Mouse (Mus musculus): Measurements from ENCODE around the gene Rela.
A peak's percentile ranks its signal among the peaks of the same experiment; 100 is the strongest.
"Not testable (repeated sequence)": the region's sequence is repeated elsewhere in the genome, so short reads cannot be mapped to it uniquely, and the experiment has no call there.

Gene Rela

DNA sequence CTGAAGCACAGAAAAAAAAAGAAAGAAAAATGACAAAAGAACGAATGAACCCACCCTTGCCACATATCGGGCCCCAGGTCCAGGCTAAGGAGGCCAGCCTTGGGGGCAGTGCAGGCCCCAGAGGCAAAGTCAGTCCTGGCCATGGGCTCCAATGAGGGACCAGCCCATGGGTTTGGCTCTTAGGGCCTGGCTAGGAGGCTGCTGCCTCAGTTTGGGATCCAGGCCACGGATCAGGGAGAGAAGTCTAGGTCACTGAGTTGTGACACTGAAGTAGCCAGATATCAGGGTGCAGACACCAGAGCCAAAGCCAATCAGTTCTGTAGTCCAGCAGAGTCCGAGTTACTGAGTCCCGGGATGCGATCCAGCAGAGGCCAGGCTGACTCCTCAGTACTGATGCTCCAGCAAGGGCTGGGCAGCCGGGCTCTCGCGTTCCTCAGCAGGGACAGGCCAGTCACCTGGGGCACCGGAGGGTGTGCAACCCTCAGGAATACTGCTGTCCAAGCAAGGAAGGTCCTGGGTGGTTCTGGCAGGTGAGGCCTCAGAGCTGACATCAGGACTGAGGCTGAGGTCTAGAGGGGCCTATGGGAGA lies 27.5 kb downstream of the Rela start:
- no peak for DNase-seq (ENCODE audit: low spot score in 2 of 2)

DNA sequence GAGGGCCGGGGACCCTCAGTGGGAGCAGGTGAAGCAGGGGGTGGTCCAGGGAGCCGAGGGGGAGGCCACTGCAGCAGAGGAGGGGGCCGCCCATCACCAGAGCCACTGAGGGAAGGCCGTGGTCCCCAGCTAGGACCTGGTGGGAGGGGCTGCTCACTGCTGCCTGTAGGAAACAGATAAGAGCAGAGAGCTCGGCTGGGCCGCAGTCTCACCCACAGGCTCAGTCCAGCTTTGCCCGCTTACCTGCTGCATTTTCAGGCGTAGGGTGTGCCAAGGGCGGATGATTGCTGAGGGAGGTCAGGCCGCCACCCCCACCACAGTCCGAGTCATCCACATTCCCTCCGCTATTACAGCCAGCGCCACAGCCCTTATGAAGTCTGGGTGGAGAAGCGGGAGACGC lies 28.2 kb downstream of the Rela start:
- DNase-seq (ENCODE audit: low spot score in 2 of 2) = no peak

DNA sequence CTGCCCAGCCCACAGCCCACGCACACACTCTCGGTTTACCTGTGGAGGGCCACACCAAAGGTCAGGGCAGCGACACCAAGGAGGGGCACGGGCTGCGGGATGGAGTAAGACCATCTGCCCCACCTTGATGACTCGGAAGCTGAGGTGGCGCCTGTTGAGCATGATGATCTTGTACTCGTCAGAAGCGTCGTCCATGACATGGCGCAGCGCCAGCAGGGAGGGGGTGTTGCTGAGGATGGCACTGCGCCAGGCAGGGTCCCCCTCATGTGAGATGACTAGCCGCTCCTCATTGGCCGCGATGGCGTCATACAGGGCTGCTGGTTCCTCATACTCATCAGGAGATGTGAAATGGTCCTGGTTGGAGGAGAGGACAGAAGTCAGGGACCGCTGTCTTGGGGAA lies 29.1 kb downstream of the Rela start:
- DNase-seq (ENCODE audit: low spot score in 2 of 2) = no peak

DNA sequence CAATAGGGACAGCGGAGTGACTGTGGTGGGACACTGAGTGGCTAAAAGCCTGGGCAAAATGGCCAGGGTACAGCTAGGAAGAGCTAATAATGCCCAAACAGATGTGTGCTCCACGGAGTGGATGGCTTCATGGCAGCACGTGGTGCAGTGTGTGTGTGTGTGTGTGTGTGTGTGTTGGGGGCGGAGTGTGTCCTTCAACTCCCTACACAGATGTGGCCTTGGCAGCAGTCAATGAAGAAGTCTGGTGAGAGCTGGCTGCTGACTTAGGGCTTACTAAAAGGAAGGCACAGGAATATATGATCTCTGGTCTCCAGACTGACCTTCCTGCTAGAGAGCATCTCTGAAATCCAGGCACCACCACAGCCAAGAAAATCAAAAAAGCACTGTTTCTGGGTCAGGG lies 31.1 kb downstream of the Rela start:
- DNase-seq (ENCODE audit: low spot score in 2 of 2) = no peak

DNA sequence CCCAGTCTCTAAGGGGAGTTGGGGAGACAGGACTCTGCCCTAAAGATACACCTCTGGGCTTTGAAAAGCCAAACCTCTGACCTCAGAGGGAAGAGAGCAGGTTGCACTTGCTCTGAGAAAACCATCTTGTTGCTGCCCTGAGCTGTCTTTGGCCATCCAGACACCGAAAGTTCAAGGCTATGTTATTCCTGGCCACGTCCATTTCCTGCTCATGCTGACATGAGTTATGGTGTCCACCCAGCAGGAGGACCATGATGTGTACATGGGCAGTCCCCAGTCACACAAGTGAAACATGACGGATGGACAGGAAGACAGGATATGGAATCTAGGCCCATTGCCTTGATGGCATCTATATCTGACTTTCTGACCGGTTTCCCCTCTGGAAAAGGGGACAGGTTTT lies 43.1 kb downstream of the Rela start:
- DNase-seq (ENCODE audit: low spot score in 2 of 2) = no peak

DNA sequence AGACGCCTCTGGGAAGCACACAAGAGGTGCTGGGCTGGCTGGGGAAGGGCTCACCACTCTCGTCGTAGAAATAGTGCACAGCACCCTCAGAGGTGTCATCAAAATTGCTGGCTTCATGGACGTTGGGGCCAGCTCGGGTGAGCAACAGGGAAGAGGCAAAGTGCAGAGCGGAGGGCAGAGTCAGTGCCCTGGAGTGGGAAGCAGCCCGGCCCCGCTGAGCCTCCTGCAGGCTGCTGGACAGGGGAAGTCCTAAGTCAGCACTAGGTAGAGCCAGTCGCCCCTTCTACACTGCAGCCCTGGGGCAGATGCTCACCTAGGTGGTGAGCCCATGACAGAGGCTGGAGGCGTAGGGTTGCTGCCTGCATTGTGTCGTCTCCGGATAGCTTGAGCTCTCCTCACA lies 47.0 kb downstream of the Rela start:
- no peak for DNase-seq (ENCODE audit: low spot score in 2 of 2)

DNA sequence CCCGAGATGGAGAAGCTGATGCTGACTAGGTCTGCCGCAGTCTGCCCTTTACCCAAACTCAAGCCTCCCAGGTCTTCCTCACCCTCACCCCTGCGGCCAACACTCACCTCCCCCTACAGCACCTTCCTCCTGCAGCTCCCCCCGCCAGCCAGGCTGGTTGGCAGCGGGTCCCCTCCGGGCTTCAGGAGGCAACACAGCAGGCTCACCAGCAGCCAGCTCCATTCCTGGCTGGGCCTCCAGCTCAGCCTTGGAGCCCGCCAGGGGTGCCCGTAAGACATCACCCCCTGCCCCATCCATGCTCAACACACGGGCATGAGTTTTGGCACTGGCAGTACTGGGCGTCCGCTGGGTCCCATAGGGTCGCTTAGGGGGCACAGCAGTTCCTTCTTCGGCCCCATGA lies 47.7 kb downstream of the Rela start:
- DNase-seq (ENCODE audit: low spot score in 2 of 2) = no peak

DNA sequence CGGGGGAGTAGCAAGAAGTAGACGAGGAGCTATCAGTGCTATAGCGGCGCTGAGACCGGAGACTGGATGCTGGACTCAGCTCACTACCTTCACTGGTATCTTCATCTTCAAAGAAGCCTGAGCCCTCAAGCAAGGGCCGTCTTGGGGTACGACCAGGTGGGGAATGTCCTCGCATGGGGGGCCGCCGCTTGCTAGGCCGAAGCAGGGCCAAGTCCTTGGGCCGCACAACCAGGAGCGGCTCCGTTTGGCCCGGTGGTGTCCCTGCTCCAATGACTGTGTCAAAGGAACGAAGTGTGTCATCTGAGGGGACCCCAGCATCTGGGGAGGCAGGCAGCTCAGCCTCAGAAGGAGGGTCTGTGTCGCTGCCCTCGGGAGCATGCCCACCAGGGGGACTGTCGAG lies 48.1 kb downstream of the Rela start:
- DNase-seq (ENCODE audit: low spot score in 2 of 2) = no peak

DNA sequence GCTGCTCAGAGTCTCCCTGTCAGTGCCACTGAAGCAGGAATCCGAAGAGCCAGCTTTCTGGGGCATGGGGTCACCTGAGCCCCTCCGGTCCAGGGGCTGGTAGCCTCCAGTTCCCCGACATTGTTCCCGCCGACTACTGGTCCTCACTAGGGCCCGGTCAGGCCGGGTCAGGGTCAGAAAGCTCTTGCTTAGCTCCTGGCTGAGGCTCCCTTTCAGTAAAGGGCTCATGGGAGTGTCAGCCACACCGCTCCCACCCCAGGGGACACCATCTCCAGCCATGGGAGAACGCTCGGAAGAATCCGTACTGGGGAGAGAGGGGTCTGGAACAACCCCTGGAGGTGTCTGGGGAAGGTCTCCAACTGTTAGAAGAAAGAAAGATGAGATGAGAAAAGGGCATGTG lies 48.6 kb downstream of the Rela start:
- no peak for DNase-seq (ENCODE audit: low spot score in 2 of 2)

DNA sequence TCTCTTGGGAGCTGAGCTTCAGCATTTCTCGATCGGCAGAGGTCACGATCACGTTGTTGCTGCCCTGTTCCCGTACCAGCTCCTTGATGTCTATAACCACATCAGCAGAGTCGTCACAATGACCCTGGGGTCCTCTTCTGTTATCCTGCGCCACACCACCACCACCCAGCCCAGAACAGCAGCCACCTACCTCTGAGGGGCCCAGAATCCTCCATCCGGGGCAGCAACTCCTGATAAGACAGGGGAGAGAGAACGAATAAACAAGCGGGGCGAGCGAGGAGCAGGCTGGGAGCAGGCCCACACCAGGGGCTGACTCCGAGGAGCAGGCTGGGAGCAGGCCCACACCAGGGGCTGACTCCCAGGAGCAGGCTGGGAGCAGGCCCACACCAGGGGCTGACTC lies 49.2 kb downstream of the Rela start:
- no peak for DNase-seq (ENCODE audit: low spot score in 2 of 2)

DNA sequence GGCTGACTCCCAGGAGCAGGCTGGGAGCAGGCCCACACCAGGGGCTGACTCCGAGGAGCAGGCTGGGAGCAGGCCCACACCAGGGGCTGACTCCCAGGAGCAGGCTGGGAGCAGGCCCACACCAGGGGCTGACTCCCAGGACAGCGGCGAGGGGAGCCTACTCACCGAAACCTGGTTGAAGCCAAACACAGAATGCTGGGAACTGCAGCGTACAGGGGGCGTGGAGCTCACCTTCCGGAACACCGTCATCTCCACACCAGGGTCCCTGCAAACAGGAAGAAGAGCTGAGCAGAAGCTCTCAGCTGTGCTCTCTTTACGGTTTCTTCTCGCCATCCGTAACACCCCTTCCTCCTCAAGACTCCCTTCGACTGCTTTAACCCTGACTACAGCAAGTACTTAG lies 49.7 kb downstream of the Rela start:
- DNase-seq (ENCODE audit: low spot score in 2 of 2) = not testable (repeated sequence)

DNA sequence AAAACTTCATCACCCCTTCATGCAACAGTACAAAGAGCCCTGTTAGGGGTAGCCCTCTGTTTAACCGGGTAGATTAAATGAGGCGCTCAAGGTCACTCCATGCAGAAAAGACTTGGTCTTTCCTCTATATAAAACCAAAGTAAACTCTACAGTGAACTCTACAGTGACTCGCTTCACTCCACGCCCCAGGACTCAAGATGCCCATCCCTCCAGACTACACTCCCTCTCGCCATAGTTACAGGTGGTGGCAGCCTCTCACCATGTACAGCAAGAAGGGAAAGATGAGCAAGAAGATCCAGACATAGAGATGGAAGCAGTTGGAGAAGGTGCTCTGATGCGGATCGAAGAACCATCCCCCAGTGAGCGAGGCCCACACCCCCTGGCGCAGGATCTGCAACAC lies 50.5 kb downstream of the Rela start:
- DNase-seq (ENCODE audit: low spot score in 2 of 2) = no peak

DNA sequence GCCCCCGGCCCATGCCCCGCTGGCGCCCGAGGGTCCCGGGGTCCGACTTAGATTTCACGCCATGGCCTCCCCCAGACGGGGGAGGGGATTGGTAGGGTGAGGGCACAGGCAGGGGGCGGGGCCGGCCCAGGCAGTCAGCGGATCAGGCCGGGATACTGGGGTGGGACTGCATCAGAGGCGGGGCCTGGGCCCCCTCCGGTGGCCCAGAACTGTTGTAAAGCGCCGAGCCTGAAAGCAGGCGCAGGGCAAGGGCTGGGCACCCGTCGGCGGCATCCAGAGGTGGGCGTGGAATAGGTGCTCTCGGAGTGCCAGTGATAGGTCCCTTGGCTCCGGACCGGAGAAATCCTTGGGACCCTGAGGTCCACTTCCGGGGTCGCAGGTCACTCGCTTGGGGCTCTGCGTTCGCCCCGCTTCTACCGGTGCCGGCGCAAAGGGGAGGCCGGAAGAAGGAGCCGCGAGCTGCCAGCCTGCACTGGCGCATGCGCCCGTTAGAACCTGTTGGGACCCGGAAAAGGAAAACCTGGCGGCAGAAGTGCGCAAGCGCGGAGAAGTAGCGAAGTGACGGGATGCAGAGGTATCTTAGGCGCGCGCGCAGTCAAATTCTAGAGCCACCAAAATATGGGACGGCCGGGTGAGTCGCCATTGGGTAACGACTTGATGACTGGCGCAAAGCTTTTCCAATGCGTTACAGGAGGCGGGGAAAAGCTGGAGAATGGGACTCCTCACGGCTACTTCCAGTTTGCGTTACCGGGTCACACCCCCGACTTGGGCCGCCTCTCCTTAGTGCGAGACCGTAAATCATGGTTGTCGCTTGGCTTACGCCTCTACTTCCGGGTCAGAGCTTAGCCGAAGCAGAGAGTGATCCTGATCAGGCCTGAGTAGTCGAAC lies 51.2 kb downstream of the Rela start, which contains the start of the genes Map3k11 and Pcnx3:
Gene Map3k11 (plus strand): TSS at position 543 of the 888 bp plus-strand sequence.
Gene Pcnx3 (minus strand): TSS at position 709 of the 888 bp plus-strand sequence.
- peak; percentile 97 to 98 for DNase-seq (ENCODE audit: low spot score in 2 of 2)

DNA sequence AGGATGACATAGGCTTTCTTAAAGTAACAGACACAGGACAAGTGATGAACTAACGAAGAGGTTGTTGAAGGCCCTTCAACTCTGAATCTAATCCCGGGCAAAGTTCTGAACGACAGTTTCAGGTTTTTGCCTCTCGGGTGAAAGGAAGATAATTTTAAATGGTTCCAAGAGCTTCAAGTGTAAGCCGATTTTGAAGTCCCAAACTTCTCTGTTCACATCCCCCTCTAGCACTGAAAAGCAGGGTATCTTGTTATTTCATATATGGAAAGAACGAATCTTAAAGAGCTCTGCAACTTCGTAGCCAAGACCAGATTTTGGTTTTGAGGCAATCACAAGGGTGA lies 51.8 kb downstream of the Rela start:
- DNase-seq (ENCODE audit: low spot score in 2 of 2) = no peak

DNA sequence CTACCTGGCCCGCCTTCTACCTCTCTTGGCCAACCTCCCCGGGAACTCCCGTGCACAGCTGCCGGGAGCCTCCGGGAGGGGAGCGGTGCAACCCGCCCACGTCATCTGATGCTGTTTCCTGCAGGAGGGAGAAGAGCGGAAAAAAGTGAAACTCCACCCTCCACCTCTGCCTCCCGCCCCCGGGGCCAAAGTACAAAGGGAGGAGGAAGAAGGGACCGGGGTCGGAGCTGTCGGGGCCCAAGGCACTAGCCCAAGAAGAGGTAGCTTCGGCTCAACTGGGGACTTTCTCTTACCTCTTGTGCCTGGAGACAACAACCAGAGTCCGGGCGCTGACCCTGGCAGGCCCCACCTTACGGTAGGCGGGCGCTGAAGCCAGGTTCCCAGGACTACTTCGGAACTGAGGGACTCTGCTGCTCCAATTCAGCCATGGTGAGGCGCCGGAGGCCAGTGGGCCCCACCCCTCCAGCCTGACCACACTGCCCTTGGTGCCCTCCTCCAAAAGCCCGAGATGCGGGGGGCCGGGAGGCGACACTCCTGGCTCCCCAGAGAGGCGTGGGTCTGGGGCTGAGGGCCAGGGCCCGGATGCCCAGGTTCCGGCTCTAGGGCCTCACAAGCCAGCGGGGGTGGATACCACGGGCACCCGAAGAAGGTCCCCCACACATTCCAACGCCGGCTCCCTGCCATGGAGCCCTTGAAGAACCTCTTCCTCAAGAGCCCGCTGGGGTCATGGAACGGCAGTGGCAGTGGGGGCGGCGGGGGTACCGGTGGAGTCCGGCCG lies 52.5 kb downstream of the Rela start:
- DNase-seq (ENCODE audit: low spot score in 2 of 2) = peak; percentile 74 to 79

DNA sequence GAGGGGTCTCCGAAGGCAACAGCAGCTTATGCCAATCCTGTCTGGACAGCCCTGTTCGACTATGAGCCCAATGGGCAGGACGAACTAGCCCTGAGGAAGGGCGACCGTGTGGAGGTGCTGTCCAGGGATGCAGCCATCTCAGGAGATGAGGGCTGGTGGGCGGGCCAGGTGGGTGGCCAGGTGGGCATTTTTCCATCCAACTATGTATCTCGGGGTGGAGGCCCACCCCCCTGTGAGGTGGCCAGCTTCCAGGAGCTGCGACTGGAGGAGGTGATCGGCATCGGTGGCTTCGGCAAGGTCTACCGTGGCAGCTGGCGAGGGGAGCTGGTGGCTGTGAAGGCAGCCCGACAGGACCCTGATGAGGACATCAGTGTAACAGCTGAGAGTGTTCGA lies 53.1 kb downstream of the Rela start:
- DNase-seq (ENCODE audit: low spot score in 2 of 2) = no peak

DNA sequence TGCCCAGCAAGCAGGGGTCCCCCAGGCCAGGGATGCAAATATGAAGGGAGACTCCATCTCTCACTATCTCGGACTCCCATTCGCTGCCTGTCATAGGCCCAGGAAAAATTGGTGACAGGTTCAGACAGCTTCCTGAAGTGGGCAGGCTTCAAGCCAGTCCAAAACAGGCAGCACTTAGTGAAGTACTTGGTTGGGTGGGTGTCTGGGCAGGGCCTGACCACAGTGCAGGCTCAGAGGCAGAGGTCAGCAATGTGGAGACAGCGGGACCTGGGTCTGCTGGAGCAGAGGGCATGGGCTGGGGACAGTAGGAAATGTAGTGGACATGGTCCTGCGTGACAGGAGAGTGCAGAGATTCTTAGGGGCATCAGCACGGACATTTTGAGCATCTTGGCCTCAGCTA lies 54.3 kb downstream of the Rela start:
- no peak for DNase-seq (ENCODE audit: low spot score in 2 of 2)

DNA sequence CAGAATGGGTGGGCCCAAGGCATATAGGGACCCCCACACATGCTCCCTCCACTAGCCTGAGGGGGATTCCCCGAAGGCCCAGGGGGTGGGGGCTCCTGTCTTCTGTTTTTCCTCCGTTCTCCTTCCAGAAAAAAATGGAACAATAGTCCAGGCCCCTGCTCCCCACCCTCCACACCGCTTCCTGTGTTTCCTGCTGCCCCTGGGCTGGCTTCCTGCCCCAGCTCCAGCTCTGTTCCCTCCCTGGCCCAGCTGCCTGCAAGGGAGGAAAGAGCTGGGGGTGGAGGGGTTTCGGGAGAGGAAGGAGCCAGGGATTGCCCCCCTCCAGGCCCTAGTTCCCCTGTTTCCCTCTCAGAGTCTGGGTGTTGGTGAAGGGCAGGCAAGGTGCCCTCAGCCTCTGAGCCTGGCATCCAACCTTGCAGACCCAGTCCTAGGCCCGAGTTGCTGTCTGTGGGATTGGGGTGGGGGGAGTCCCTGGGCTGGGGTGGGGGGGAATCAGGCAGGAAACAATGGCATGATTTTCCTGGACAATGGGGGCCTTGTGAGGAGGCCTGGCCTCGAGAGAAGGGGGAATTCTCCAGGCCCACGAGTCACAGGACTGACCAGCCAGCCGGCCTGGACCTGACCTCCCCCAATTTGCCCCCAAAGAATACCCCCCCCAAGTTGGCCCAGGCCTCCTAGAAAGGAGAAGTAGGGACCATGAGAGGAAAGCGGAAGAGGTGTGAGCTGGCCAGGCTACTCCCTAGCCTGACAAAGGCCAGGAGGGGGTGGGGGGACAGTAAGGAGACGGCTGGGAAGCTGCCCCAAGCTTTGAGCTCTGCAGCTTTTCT lies 55.0 kb downstream of the Rela start:
- DNase-seq (ENCODE audit: low spot score in 2 of 2) = no peak

DNA sequence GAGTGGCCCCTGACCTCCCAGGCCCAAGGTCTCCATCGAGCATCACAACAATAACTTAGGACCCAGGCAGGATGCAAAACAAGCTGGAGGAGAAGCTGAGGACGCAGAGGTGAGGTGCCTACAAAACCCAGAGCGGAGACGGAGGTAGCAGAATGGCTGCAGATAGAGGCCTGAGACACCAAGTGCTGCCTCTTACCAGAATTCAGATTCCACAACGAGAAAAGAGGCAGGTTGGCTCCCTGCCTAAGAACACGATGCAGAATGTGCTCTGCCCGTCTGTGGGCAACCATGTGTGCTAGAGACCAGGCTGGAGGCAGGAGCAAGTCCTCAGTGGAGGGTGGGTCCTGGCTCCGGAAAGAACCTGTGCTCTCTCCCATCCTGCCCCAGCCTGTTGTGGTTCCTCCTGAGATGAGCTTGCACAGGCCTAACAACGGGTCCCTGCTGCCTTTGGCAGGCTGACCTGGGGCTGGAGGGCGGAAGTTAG lies 55.7 kb downstream of the Rela start:
- no peak for DNase-seq (ENCODE audit: low spot score in 2 of 2)

DNA sequence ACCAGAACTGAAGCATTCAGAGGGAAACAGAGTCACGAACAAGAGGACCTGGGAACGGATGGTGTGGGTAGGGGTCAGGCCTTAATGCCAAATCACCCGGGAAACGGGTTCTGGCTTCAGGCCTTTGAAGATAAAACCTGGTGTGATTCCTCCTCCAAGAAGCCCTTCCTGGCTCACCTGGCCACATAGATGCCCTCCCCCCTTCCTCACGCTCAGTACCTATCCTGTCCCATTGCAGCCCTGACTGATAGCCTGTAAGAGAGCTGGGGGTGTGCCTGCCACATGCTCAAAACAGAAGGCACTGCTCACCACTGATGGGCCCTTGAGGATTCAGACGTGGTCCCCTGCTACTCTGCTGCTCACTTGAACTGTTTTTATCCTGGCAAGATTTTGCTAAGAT lies 56.5 kb downstream of the Rela start:
- DNase-seq (ENCODE audit: low spot score in 2 of 2) = no peak

DNA sequence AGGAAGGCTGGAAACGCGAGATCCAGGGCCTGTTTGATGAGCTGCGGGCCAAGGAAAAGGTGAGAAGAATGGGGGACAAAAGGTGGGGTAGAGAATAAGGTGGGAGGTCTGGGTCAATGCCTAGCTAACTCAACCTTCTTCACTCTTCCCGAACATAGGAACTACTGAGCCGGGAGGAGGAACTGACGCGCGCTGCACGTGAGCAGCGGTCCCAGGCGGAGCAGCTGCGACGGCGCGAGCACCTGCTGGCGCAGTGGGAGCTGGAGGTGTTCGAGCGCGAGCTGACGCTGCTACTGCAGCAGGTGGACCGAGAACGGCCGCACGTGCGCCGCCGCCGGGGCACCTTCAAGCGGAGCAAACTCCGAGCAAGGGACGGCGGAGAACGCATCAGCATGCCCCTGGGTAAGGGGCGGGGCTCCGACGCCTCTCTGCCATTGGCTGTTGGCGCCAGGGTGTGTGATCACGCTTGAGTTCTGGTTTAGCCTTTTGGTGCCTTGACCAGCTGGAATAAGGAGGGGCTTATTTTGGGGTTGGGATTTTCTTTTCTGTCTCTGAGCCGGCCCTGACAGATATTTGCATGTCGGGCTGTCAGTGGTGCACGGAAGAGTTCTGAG lies 58.7 kb downstream of the Rela start:
- no peak for DNase-seq (ENCODE audit: low spot score in 2 of 2)
